Mouse (Mus musculus): ENCODE data around the gene Spata5. TPM values are rescaled to one million over a fixed set of nuclear protein-coding genes. Genes with fewer than 3 reads are reported as not detected.

Spata5 gene
- total RNA-seq, 2 experiments from 2014 or later, result 25.4 to 28.9 TPM

Other genes starting within 250 kb of the Spata5 start
- not detected for gene Il21, start 187.3 kb upstream of the Spata5 start, total RNA-seq (2021)
- gene Bbs12, start 107.3 kb upstream of the Spata5 start, total RNA-seq (2021), result 1 to 10 TPM; 2.2 to 2.7 TPM
- 1 to 10 TPM; 1.6 to 2.0 TPM for gene Cetn4, start 107.2 kb upstream of the Spata5 start, total RNA-seq (2021)
- gene Fgf2, start 71.5 kb upstream of the Spata5 start, total RNA-seq (2021), result 1 to 10 TPM; 3.2 to 3.5 TPM
- 10 to 100 TPM; 15.0 to 15.1 TPM for gene Nudt6, start 315 bp downstream of the Spata5 start, total RNA-seq (2021)
- gene Spry1, start 220.1 kb downstream of the Spata5 start, total RNA-seq (2021), result 10 to 100 TPM; 39.2 to 40.0 TPM